Mouse (Mus musculus): ENCODE data around the gene Klf5. TPM values are rescaled to one million over a fixed set of nuclear protein-coding genes. Genes with fewer than 3 reads are reported as not detected.

Gene Klf5
- 24.6 and 25.5 TPM in 2 replicates for polyA plus RNA-seq (2015; fragmentation: Nextera tagmentation; extraction: Ambion mirVana)

DNA sequence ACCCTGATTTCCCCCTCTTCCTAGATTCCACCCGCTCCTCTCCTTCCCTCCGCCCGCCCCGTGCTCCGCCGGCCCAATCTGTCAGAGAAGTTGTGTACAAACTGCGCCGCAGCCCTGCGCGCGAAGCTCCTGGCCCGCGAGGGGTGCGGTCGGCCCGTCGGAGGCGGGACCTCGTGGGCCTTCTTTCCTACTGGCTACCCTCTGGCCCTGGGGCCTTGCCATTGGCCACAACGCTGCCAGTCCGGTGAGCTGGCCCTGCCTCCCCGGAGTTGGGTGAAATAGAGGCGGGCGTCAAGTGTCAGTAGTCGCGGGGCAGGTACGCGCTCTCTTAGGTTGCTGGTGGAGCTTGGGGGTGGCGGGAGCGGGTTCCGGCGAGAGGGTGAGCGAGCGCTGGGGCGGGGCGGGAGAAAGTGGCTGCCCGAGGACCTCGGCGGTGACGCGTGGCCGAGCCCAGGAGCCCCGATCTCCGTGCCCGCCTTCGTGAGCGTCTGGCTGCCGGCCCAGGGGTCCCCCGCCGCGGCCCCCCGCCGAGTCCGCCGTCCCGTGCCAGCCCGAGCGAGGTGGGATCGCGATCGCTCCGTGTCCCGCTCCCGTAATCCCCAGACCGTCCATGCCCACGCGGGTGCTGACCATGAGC, at the start of gene Klf5:
Klf5 (plus strand) TSS at position 307 of the 637 bp plus-strand sequence.
- Histone ChIP-seq H3K27me3 (peaks cover 25% of the 10 kb centered on the region), H3K4me1 (peaks cover 17% of the 10 kb centered on the region), H3K9ac (peak within 1 kb of the TSS; percentile 71), H3K9me3 (no peaks in the 10 kb centered on the region), H3K4me2 (peak within 1 kb of the TSS; percentile 99), H3K4me3 (peak within 1 kb of the TSS; percentile 82), H3K27ac (peak within 1 kb of the TSS; percentile 85), H3K36me3 (no peaks in the 10 kb centered on the region)
- peak; percentile 99 for ATAC-seq (ENCODE audit: borderline replicate concordance, extremely low read depth, low FRiP score, low TSS enrichment)
- under 1% methylated on average over 66 of the region's 67 CpGs for WGBS

DNA sequence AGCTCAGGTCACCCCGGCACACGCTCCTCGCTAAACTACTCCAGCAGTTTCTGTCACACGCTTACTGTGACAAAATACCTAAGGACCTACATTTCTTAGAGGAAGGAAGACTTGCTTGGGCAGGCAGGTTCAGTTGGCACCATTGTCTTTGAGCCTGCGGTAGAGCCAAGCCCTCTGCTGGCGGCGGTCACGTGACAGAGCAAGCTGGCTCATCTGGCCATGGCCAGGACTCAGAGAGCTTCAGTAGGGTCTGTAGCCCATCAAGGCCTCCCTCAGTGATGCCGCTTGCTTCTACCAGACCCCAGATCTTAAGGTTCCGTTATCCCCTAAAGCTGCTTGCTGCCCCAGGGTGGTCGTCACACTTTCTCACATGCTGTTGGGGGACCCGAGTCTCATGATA, 36.5 kb upstream of the Klf5 start:
- Histone ChIP-seq H3K4me1 (no peaks in the 10 kb centered on the region), H3K27ac (no peak overlapping the region), H3K4me3 (no peak overlapping the region), H3K9ac (no peak overlapping the region), H3K27me3 (no peaks in the 10 kb centered on the region), H3K9me3 (no peaks in the 10 kb centered on the region), H3K36me3 (no peaks in the 10 kb centered on the region), H3K4me2 (no peak overlapping the region)
- no peak for ATAC-seq (ENCODE audit: borderline replicate concordance, extremely low read depth, low FRiP score, low TSS enrichment)
- WGBS: 93% methylated on average over 12 of the region's 12 CpGs

DNA sequence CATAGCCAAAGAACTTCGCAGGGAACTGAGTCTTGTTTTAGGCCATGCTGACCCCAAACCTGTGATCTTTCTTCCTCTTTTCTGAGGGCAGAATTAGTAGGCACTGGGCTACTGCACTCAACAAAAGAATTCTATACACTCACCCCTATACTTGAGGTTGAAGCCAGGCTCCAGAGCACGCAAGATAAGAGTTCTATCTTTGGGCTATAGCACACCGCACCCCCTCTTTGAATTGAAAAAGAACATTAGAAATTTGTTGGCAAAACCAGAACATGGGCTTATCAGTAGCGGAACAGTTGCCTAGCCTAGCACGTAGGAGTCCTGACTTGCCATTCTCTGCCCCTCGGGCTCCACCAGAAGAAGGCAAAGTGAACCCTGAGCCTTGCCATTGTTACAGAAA, 34.7 kb upstream of the Klf5 start:
- Histone ChIP-seq H3K4me2 (no peak overlapping the region), H3K4me1 (no peaks in the 10 kb centered on the region), H3K9me3 (no peaks in the 10 kb centered on the region), H3K4me3 (no peak overlapping the region), H3K27me3 (no peaks in the 10 kb centered on the region), H3K36me3 (no peaks in the 10 kb centered on the region), H3K27ac (no peak overlapping the region), H3K9ac (no peak overlapping the region)
- WGBS: 85% methylated on average over 6 of the region's 6 CpGs
- ATAC-seq (ENCODE audit: borderline replicate concordance, extremely low read depth, low FRiP score, low TSS enrichment): no peak

DNA sequence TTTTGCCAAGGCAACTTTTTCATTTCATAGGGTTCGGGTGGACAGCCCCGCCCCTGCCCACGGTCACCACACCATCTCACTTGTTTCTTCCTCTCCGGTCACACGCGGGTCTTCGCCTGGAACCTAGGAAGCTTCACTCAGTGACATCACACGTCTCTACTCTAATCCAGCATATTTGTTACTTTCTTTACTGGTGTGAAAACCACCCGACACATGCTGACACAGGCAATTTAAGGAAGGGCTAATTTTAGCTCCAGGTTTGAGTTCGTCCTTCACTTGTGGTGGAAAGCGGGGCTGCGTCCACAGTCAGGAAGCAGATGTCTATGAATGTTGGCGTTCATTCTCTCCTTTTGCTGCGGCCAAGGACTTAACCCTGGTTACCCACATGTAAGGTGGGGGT, 32.7 kb upstream of the Klf5 start:
- ATAC-seq (ENCODE audit: borderline replicate concordance, extremely low read depth, low FRiP score, low TSS enrichment): no peak
- H3K9me3 ChIP-seq: no peaks in the 10 kb centered on the region
- 89% methylated on average over 14 of the region's 14 CpGs for WGBS

DNA sequence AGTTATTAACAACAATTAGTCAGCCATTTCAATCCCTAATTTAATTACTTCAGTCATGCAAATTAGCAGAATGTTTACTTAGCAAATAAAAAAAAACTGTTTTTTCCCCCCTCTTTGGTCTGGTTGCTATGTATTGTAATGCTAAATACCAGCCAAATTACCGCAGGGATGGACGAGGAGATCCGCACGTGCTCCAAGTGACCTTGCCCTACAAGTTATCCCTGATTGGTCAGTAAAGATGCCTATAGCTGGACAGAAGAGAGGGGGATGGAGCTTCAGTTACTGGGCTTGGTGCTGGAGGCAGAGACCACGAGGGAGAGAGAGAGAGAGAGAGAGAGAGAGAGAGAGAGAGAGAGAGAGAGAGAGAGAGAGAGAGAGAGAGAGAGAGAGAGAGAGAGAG, 31.7 kb upstream of the Klf5 start:
- ATAC-seq (ENCODE audit: borderline replicate concordance, extremely low read depth, low FRiP score, low TSS enrichment): no peak
- no peak overlapping the region for H3K9ac ChIP-seq
- H3K4me1 ChIP-seq: no peaks in the 10 kb centered on the region
- H3K4me2 ChIP-seq: no peak overlapping the region
- no peaks in the 10 kb centered on the region for H3K9me3 ChIP-seq
- WGBS: 70% methylated on average over 5 of the region's 5 CpGs
- H3K4me3 ChIP-seq: no peak overlapping the region
- H3K27me3 ChIP-seq: no peaks in the 10 kb centered on the region
- H3K36me3 ChIP-seq: no peaks in the 10 kb centered on the region
- H3K27ac ChIP-seq: no peak overlapping the region

More for the DNA sequence above, 32.7 kb upstream of the Klf5 start:
- H3K4me2 ChIP-seq: no peak overlapping the region
- H3K4me1 ChIP-seq: no peaks in the 10 kb centered on the region
- no peak overlapping the region for H3K9ac ChIP-seq
- H3K27ac ChIP-seq: no peak overlapping the region
- H3K4me3 ChIP-seq: no peak overlapping the region
- no peaks in the 10 kb centered on the region for H3K27me3 ChIP-seq
- H3K36me3 ChIP-seq: no peaks in the 10 kb centered on the region

DNA sequence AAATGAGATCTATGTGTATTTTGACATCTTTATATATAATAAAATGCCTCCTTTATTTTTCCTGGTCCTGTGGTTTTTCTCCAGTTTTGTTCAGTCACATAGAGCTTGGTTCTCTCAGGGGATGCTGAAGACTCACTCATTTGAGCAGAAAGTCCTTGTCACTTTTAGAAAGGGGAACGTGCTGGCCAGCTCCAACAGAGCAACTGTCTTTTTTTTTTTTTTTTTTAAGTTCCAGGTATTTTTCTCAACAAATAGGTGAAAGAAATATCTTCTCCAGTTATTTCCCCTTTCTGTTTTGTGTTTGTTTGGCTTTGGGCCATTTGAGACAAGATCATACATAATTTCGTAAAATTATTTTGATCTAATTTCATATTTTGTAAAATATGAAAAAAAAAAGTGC, 24.4 kb upstream of the Klf5 start:
- Histone ChIP-seq H3K9me3 (no peaks in the 10 kb centered on the region), H3K27ac (no peak overlapping the region), H3K4me1 (no peaks in the 10 kb centered on the region), H3K9ac (no peak overlapping the region), H3K4me3 (no peak overlapping the region), H3K4me2 (no peak overlapping the region), H3K36me3 (no peaks in the 10 kb centered on the region), H3K27me3 (peaks cover under 1% of the 10 kb centered on the region; the same call in 1 of the 2 replicates)
- WGBS: 73% methylated on average over 2 of the region's 2 CpGs
- ATAC-seq (ENCODE audit: borderline replicate concordance, extremely low read depth, low FRiP score, low TSS enrichment): no peak

DNA sequence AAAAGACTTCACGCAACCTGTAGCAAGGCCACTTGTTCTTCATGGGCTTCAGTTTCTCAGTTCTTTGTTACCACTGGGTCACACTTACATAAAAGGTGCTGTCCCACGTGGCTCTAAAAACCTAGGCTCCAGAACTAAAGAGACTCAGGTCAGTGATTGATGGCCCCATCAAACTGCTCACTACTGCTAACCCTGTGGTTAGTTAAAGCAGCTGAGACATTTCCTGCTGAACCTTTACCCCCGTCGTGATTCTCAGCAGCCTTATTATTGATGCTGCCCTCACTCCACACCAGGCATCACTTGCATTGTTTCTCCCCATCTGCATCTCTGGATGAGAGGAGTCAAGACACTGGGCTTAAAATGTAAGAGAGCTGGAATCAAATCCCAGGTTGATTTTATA, 22.7 kb upstream of the Klf5 start:
- no peaks in the 10 kb centered on the region for H3K36me3 ChIP-seq
- no peaks in the 10 kb centered on the region for H3K9me3 ChIP-seq
- no peak overlapping the region for H3K27ac ChIP-seq
- no peak overlapping the region for H3K4me2 ChIP-seq
- no peak overlapping the region for H3K9ac ChIP-seq
- no peaks in the 10 kb centered on the region for H3K4me1 ChIP-seq
- H3K4me3 ChIP-seq: no peak overlapping the region
- H3K27me3 ChIP-seq: peaks cover 4% of the 10 kb centered on the region; the same call in 1 of the 2 replicates
- ATAC-seq (ENCODE audit: borderline replicate concordance, extremely low read depth, low FRiP score, low TSS enrichment): no peak
- WGBS: 30% methylated on average over 4 of the region's 4 CpGs

DNA sequence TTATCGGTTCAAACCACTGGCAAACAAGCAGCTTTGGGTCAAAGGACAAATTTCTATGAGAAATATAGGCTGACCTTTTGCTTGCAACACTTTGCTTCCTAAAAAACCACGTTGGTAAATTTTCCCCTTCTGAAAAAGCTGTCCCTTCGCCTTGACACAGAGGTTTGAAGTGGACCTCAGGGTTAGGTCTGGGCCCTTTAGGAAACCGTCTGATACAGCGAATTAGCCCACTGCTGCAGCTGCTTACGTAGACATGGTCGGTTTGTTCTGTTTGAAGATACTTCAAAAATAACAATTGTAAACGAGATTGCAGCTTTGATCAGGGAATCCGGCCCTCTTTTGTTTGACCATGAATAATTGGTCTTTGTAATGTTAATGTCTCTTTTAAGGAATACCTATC, 20.2 kb upstream of the Klf5 start:
- H3K9ac ChIP-seq: no peak overlapping the region
- H3K4me3 ChIP-seq: no peak overlapping the region
- no peak overlapping the region for H3K4me2 ChIP-seq
- 38% methylated on average over 9 of the region's 9 CpGs for WGBS
- ATAC-seq (ENCODE audit: borderline replicate concordance, extremely low read depth, low FRiP score, low TSS enrichment): no peak
- H3K27me3 ChIP-seq: peaks cover 4% of the 10 kb centered on the region; the same call in 1 of the 2 replicates
- H3K9me3 ChIP-seq: no peaks in the 10 kb centered on the region
- no peak overlapping the region for H3K27ac ChIP-seq
- no peaks in the 10 kb centered on the region for H3K4me1 ChIP-seq
- H3K36me3 ChIP-seq: no peaks in the 10 kb centered on the region

DNA sequence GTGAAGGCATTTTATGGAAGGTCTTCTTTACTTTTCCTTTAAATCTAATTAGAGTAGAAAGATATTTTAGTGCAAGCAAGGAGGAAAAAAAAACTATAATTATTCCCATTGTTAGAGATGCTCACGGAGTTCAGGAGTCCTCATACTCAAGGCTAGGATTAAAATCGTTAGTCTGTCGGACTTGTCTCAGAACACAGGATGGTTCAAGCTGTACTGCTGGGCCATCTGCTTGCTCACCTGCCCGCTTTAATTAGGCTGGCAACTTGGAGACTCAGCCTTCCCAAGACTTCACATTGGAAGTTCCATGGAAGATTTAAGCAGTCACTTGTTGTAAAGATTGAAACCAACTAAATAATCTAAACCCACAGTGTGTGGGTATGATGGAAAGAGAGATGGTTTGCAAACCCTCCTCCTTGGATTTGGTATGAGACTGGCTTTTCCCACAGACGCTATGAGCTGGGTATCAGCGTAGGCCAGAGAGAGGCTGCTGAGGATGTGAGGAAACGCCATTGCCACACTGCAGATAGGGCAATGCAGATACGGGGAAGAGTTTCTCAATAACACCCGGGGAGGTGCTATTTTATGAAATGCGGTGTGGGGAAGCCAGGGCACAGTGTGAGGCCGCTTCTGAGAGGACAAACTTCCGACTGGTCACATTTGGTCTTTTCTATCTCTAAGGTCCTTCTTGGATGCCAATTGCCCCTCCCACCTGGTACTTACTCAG, 19.6 kb upstream of the Klf5 start:
- Histone ChIP-seq H3K27me3 (peaks cover 4% of the 10 kb centered on the region; the same call in 1 of the 2 replicates), H3K9ac (no peak overlapping the region), H3K4me1 (no peaks in the 10 kb centered on the region), H3K36me3 (no peaks in the 10 kb centered on the region), H3K27ac (no peak overlapping the region), H3K4me2 (no peak overlapping the region), H3K4me3 (no peak overlapping the region), H3K9me3 (no peaks in the 10 kb centered on the region)
- 49% methylated on average over 12 of the region's 12 CpGs for WGBS
- ATAC-seq (ENCODE audit: borderline replicate concordance, extremely low read depth, low FRiP score, low TSS enrichment): no peak

DNA sequence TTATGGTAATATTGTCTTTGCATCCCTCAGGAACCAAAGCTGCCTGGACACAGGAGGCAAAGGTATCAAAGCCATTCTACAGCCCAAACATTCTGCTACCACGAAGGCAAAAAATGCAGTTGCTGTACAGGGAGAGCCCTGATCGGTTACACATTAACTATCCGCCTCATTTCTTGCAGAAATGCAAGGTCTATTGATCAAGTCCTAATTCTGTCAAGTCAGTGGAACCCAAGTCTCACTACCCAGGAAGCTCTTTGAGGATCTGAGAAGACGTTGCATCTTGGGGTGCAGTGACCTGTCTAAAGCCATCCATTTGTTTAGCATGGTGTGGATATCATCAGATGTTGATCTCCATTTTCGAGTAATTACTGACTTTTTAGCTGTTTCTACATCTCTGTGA, 18.1 kb upstream of the Klf5 start:
- 70% methylated on average over 5 of the region's 5 CpGs for WGBS
- Histone ChIP-seq H3K36me3 (no peaks in the 10 kb centered on the region), H3K27ac (no peak overlapping the region), H3K4me3 (no peak overlapping the region), H3K4me2 (no peak overlapping the region), H3K9me3 (no peaks in the 10 kb centered on the region), H3K4me1 (no peaks in the 10 kb centered on the region), H3K27me3 (peaks cover 4% of the 10 kb centered on the region; the same call in 1 of the 2 replicates), H3K9ac (no peak overlapping the region)
- ATAC-seq (ENCODE audit: borderline replicate concordance, extremely low read depth, low FRiP score, low TSS enrichment): no peak

DNA sequence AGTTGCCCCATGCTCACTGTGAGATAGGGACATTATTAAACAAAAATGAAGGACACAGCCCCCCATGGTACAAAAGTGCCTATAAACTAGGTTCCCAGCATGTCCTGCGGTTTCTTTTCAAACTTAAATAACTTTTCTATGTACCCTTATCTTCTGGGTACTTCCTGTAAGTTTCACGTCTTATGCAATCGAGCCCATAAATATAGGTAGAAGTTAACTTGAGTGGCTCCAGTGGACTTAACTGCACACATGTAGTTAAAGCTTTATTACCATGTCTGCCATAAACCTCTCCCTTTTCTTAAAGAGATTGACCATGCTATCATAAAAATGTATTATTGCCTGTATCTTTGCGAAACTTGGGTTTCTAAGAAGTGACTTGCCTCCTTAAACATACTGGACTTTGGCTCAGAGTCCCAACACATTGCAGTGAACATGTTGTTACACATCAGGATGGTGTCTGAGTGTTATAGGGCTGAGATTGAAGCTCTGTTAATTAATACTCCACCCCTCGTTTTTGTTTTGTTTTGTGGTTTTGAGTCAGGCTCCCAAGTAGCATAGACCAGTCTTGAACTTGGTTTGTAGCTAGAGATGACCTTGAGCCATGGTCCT, 17.6 kb upstream of the Klf5 start:
- no peaks in the 10 kb centered on the region for H3K9me3 ChIP-seq
- H3K4me3 ChIP-seq: no peak overlapping the region
- H3K36me3 ChIP-seq: no peaks in the 10 kb centered on the region
- no peak for ATAC-seq (ENCODE audit: borderline replicate concordance, extremely low read depth, low FRiP score, low TSS enrichment)
- 67% methylated on average over 5 of the region's 5 CpGs for WGBS
- H3K4me1 ChIP-seq: no peaks in the 10 kb centered on the region
- no peak overlapping the region for H3K9ac ChIP-seq
- peaks cover 4% of the 10 kb centered on the region; the same call in 1 of the 2 replicates for H3K27me3 ChIP-seq
- no peak overlapping the region for H3K27ac ChIP-seq
- H3K4me2 ChIP-seq: no peak overlapping the region

DNA sequence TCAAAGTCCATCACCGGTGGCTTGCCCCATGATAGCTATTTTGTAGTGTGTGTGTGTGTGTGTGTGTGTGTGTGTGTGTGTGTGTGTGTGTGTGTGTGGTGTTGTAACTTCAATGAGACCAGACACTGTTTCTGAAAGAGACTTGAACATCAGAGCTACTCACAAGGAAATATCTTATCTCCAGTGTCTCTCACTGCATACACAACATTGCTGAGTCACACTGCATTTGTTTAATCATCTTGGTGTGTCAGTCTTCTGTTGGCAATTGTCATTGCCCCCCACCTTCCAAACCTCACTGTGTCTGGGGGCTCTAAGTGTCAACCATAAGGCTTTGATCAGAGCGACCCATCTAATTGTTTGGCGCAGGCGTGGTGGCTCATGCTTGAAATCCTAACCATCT, 13.0 kb upstream of the Klf5 start:
- Histone ChIP-seq H3K27ac (no peak overlapping the region), H3K4me2 (no peak overlapping the region), H3K27me3 (no peaks in the 10 kb centered on the region), H3K4me3 (no peak overlapping the region), H3K9me3 (no peaks in the 10 kb centered on the region), H3K36me3 (no peaks in the 10 kb centered on the region), H3K9ac (no peak overlapping the region), H3K4me1 (no peaks in the 10 kb centered on the region)
- 89% methylated on average over 4 of the region's 4 CpGs for WGBS
- ATAC-seq (ENCODE audit: borderline replicate concordance, extremely low read depth, low FRiP score, low TSS enrichment): no peak
